Mouse (Mus musculus): Measurements from ENCODE around the gene Kansl1l.

- no peak for TF ChIP-seq CTCF (conservative IDR thresholded peaks at IDR 0.05; ENCODE audit: insufficient read depth, insufficient read length, low read depth, low read length)
- TF ChIP-seq POLR2A (IDR thresholded peaks at IDR 0.05; ENCODE audit: low read depth, low read length) = no peak
These were observed 144.6 kb downstream of the Kansl1l start for GRCm38 (mm10) chr1:66672812-66673211.

Measured in kidney, adult 2 months (tissue).